Mouse (Mus musculus): Measurements from ENCODE around the gene Mark2. TPM values are rescaled to one million over a fixed set of nuclear protein-coding genes. Genes with fewer than 3 reads are reported as not detected.

Gene Mark2
- polyA plus RNA-seq, 1 experiment from 2014 or later, result 49.0 TPM

Other genes starting within 250 kb of the Mark2 start
- gene Flrt1, start 236.1 kb downstream of the Mark2 start, polyA plus RNA-seq (2015; fragmentation: Nextera tagmentation; extraction: Ambion mirVana), result 0.91 and 1.4 TPM in 2 replicates
- 188 and 194 TPM in 2 replicates for gene Otub1, start 135.5 kb downstream of the Mark2 start, polyA plus RNA-seq (2015; fragmentation: Nextera tagmentation; extraction: Ambion mirVana)
- gene Cox8a, start 124.2 kb downstream of the Mark2 start, polyA plus RNA-seq (2015; fragmentation: Nextera tagmentation; extraction: Ambion mirVana), result 793 and 848 TPM in 2 replicates
- gene Naa40, start 100.7 kb downstream of the Mark2 start, polyA plus RNA-seq (2015; fragmentation: Nextera tagmentation; extraction: Ambion mirVana), result 55.1 and 61.5 TPM in 2 replicates
- 9.7 and 12.4 TPM in 2 replicates for gene Rcor2, start 74.5 kb downstream of the Mark2 start, polyA plus RNA-seq (2015; fragmentation: Nextera tagmentation; extraction: Ambion mirVana)
- gene Spindoc, start 41.1 kb upstream of the Mark2 start, polyA plus RNA-seq (2015; fragmentation: Nextera tagmentation; extraction: Ambion mirVana), result 27.9 and 28.3 TPM in 2 replicates
- 6.2 and 6.8 TPM in 2 replicates for gene 2700081O15Rik, start 75.8 kb upstream of the Mark2 start, polyA plus RNA-seq (2015; fragmentation: Nextera tagmentation; extraction: Ambion mirVana)
- 132 and 138 TPM in 2 replicates for gene Rtn3, start 141.4 kb upstream of the Mark2 start, polyA plus RNA-seq (2015; fragmentation: Nextera tagmentation; extraction: Ambion mirVana)
- 19.7 and 21.2 TPM in 2 replicates for gene Atl3, start 152.2 kb upstream of the Mark2 start, polyA plus RNA-seq (2015; fragmentation: Nextera tagmentation; extraction: Ambion mirVana)
- gene Pla2g16, start 215.6 kb upstream of the Mark2 start, polyA plus RNA-seq (2015; fragmentation: Nextera tagmentation; extraction: Ambion mirVana), result 13.1 and 16.6 TPM in 2 replicates